Mouse (Mus musculus) embryonic fibroblast, embryonic 13.5 days (primary cell): ENCODE data around the gene Gm49322.

Source experiments
- CTCF ChIP-seq: IDR thresholded peaks from 2 replicates; pipeline ENCODE4 v1.5.1; 2011; ENCODE audit warnings: mild to moderate bottlenecking, control low read depth, low read length, moderate library complexity, borderline replicate concordance; ENCODE audit not compliant: insufficient read depth
- POLR2A ChIP-seq: IDR thresholded peaks from 2 replicates; pipeline ENCODE4 v1.6.1; 2011; ENCODE audit warnings: low read depth, mild to moderate bottlenecking, control low read depth, low read length, moderate library complexity

DNA sequence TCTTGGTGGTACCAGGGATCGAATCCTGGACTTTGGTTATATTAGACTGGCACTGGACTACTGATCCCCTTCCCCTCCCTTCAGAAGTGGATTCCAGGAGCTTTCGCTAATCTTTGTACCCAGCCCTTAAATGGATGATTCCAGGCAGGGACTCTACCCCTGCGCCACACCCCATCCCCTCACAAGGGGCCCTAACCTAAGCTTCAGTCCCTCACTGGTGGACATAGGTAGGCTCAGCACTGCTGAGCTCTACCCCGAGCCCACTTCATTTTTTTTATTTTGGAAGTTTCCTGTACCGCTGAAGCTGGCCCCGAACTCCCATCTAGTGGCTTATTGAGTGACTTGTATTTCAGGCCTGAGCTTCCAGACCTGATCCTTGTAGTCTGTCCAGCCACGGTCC, 2.5 kb upstream of the Gm49322 start:
- TF ChIP-seq CTCF (no peak), POLR2A (no peak)
